Mouse (Mus musculus) ES-E14 (cell line): ENCODE results near the gene Paf1.

Experiments
- CHD2 ChIP-seq: IDR thresholded peaks from 2 replicates; pipeline ENCODE4 v1.6.1; 2014; ENCODE audit warnings: mild to moderate bottlenecking, low read depth, low read length, inconsistent platforms
- HCFC1 ChIP-seq: IDR thresholded peaks from 2 replicates; pipeline ENCODE4 v1.6.1; 2012; ENCODE audit warnings: low read length, inconsistent platforms, borderline replicate concordance; ENCODE audit not compliant: insufficient read depth
- ZC3H11A ChIP-seq: IDR thresholded peaks from 2 replicates; pipeline ENCODE4 v1.6.1; 2012; ENCODE audit warnings: low read depth, mild to moderate bottlenecking, inconsistent platforms, low read length, borderline replicate concordance

- no peak for TF ChIP-seq ZC3H11A
- TF ChIP-seq CHD2, result no peak
- no peak for TF ChIP-seq HCFC1
Observed at GRCm38 (mm10) chr7:28382981-28383396, 9.8 kb upstream of the Paf1 start.
